Mouse (Mus musculus): ENCODE measurements around the gene Tns1. TPM values are rescaled to one million over a fixed set of nuclear protein-coding genes. Genes with fewer than 3 reads are reported as not detected.

Gene Tns1
- polyA plus RNA-seq, 1 experiment from 2014 or later, result 16.5 TPM

- WGBS, result 71% methylated on average over 9 of the region's 9 CpGs
- H3K27me3 ChIP-seq (replicated peaks), result no peaks in the 10 kb centered on the region
- H3K4me1 ChIP-seq, result no peaks in the 10 kb centered on the region
- H3K9me3 ChIP-seq, result no peaks in the 10 kb centered on the region
- no peak for ATAC-seq (ENCODE audit: low FRiP score, low read depth)
- no peak overlapping the region for H3K9ac ChIP-seq
- no peak overlapping the region for H3K4me3 ChIP-seq
- H3K27ac ChIP-seq, result no peak overlapping the region
- no peaks in the 10 kb centered on the region for H3K36me3 ChIP-seq
- H3K4me2 ChIP-seq (replicated peaks), result no peak overlapping the region
Observed at GRCm38 (mm10) chr1:73940491-73941204, 183.6 kb downstream of the Tns1 start.

- H3K9me3 ChIP-seq, result no peaks in the 10 kb centered on the region
- H3K27me3 ChIP-seq (replicated peaks), result no peaks in the 10 kb centered on the region
- no peak for ATAC-seq (ENCODE audit: low FRiP score, low read depth)
- no peaks in the 10 kb centered on the region for H3K36me3 ChIP-seq
- H3K27ac ChIP-seq, result no peak overlapping the region
- H3K4me1 ChIP-seq, result no peaks in the 10 kb centered on the region
- 78% methylated on average over 10 of the region's 10 CpGs for WGBS
- no peak overlapping the region for H3K4me2 ChIP-seq (replicated peaks)
- H3K9ac ChIP-seq, result no peak overlapping the region
- H3K4me3 ChIP-seq, result no peak overlapping the region
Observed at GRCm38 (mm10) chr1:73938597-73938996, 185.7 kb downstream of the Tns1 start.

DNA sequence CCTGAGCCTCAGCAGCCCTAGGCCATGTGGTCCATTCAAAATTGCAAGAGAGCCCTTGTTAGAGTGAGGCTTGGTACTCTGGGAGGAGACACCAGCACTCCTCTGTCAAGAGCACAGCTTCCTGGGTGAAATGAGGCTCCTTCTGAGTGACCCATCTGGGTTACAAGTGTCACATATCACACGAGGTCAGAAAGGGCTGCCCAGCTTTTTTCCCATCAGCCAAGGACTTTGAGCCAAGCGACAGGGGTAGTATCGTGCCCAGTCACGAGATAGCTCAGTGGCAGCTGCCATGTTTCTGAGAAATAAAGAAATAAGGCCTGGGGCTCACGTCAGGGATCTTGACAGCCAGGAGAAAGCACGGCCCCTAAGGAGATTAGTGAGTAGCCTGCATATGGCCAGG lies 186.4 kb downstream of the Tns1 start:
- 77% methylated on average over 6 of the region's 6 CpGs for WGBS
- H3K4me3 ChIP-seq, result no peak overlapping the region

GRCm38 (mm10) chr1:73936537-73936936 lies 187.7 kb downstream of the Tns1 start:
- no peak overlapping the region for H3K9ac ChIP-seq
- H3K4me2 ChIP-seq (replicated peaks), result no peak overlapping the region
- no peaks in the 10 kb centered on the region for H3K36me3 ChIP-seq
- H3K4me3 ChIP-seq, result no peak overlapping the region
- 78% methylated on average over 3 of the region's 3 CpGs for WGBS
- no peak for ATAC-seq (ENCODE audit: low FRiP score, low read depth)
- no peaks in the 10 kb centered on the region for H3K27me3 ChIP-seq (replicated peaks)
- H3K27ac ChIP-seq, result no peak overlapping the region
- no peaks in the 10 kb centered on the region for H3K4me1 ChIP-seq
- no peaks in the 10 kb centered on the region for H3K9me3 ChIP-seq

More for the DNA sequence above, 186.4 kb downstream of the Tns1 start:
- ATAC-seq (ENCODE audit: low FRiP score, low read depth), result no peak
- Histone ChIP-seq H3K36me3 (no peaks in the 10 kb centered on the region), H3K27ac (no peak overlapping the region), H3K4me1 (no peaks in the 10 kb centered on the region), H3K4me2 (replicated peaks) (no peak overlapping the region), H3K9me3 (no peaks in the 10 kb centered on the region), H3K9ac (no peak overlapping the region), H3K27me3 (replicated peaks) (no peaks in the 10 kb centered on the region)

DNA sequence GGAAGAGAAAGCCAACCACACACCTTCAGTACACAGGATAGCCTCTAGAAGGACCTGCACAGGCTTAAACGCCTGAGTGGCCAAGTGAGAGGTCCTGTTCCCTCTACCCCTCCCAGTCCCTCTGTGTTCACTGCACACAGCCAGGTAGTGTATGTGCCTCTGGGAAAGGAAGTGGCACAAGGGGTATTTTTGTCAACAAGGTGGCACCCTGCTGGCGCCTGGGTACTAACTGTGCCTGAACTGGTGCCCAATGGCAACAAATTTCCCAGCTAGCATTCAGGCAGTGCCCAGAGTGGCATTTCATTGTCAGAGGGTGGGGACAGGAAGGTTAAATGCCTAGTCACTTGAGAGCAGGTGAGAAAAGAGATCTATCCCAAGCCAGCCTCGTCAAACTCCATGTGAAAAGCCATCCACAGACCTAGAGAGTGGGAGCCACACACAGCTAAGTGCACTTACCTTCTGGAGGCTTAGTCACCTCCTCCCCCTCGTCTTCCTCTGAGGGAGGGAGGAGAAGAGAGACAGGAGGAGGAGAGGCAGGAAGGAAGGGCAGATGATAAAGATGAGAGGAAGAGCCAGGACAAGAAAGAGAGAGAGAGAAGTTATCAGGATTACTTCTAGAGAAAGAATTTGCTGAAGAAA lies 188.7 kb downstream of the Tns1 start:
- Histone ChIP-seq H3K4me3 (no peak overlapping the region), H3K36me3 (no peaks in the 10 kb centered on the region), H3K4me2 (replicated peaks) (no peak overlapping the region), H3K9me3 (no peaks in the 10 kb centered on the region), H3K9ac (no peak overlapping the region), H3K27ac (no peak overlapping the region), H3K27me3 (replicated peaks) (no peaks in the 10 kb centered on the region), H3K4me1 (no peaks in the 10 kb centered on the region)
- 63% methylated on average over 4 of the region's 4 CpGs for WGBS
- ATAC-seq (ENCODE audit: low FRiP score, low read depth), result no peak

DNA sequence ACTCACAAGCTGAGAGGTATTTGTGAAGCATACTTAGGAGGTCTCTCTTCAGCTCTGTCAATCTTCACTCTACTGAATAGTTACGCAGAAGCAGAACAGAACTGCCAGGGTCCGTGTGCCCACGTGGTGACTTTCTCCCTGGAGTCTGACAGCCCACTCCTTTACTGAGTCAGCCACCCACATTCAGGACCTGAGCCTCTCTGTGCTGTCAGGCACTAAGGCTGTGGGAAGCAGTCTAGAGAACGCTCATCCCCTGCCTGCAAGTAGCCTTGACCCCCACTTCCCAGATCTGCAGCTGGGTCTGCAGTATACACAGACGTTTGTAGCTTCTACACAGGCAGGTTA lies 191.1 kb downstream of the Tns1 start:
- H3K9ac ChIP-seq, result no peak overlapping the region
- 85% methylated on average over 5 of the region's 5 CpGs for WGBS
- H3K36me3 ChIP-seq, result no peaks in the 10 kb centered on the region
- no peaks in the 10 kb centered on the region for H3K9me3 ChIP-seq
- H3K4me1 ChIP-seq, result no peaks in the 10 kb centered on the region
- no peaks in the 10 kb centered on the region for H3K27me3 ChIP-seq (replicated peaks)
- ATAC-seq (ENCODE audit: low FRiP score, low read depth), result no peak
- H3K4me2 ChIP-seq (replicated peaks), result no peak overlapping the region
- H3K27ac ChIP-seq, result no peak overlapping the region
- no peak overlapping the region for H3K4me3 ChIP-seq

- H3K4me3 ChIP-seq, result no peak overlapping the region
- no peaks in the 10 kb centered on the region for H3K9me3 ChIP-seq
- H3K36me3 ChIP-seq, result 0 out of 2 replicates have a peak, but pooled peaks cover 4% of the 10 kb centered on the region
- H3K4me2 ChIP-seq (replicated peaks), result no peak overlapping the region
- 84% methylated on average over 10 of the region's 10 CpGs for WGBS
- H3K4me1 ChIP-seq, result no peaks in the 10 kb centered on the region
- no peak overlapping the region for H3K9ac ChIP-seq
- no peaks in the 10 kb centered on the region for H3K27me3 ChIP-seq (replicated peaks)
- H3K27ac ChIP-seq, result no peak overlapping the region
- ATAC-seq (ENCODE audit: low FRiP score, low read depth), result no peak
Observed at GRCm38 (mm10) chr1:73932421-73933145, 191.7 kb downstream of the Tns1 start.

DNA sequence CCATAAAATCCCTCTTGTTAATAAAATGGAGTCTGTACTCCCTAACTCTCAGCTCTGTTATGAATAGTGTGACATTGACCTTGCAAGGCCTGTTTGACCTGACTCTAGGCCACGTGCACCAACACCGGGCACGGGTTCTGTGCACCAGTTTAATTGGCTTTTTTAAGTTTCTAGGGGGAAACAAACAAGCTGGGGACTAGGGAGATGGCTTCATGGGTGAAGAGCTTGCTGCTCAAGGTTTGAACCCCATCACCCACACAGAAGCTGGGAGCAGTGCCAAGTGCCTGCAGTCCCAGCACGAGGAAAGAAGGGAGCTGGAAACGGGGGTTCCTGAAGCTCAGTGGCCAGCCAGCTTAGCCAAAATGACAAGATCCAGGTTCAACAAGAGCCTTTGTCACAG lies 192.4 kb downstream of the Tns1 start:
- H3K27ac ChIP-seq, result no peak overlapping the region
- H3K4me3 ChIP-seq, result no peak overlapping the region
- ATAC-seq (ENCODE audit: low FRiP score, low read depth), result no peak
- no peaks in the 10 kb centered on the region for H3K27me3 ChIP-seq (replicated peaks)
- WGBS, result 84% methylated on average over 5 of the region's 5 CpGs
- H3K9ac ChIP-seq, result no peak overlapping the region
- no peaks in the 10 kb centered on the region for H3K9me3 ChIP-seq
- H3K4me1 ChIP-seq, result no peaks in the 10 kb centered on the region
- H3K36me3 ChIP-seq, result peaks cover 10% of the 10 kb centered on the region; the same call in 1 of the 2 replicates
- no peak overlapping the region for H3K4me2 ChIP-seq (replicated peaks)

GRCm38 (mm10) chr1:73930411-73931134 lies 193.7 kb downstream of the Tns1 start:
- ATAC-seq (ENCODE audit: low FRiP score, low read depth), result no peak
- 96% methylated on average over 8 of the region's 8 CpGs for WGBS
- Histone ChIP-seq H3K4me3 (no peak overlapping the region), H3K4me1 (no peaks in the 10 kb centered on the region), H3K9ac (no peak overlapping the region), H3K9me3 (no peaks in the 10 kb centered on the region), H3K27me3 (replicated peaks) (no peaks in the 10 kb centered on the region), H3K27ac (no peak overlapping the region), H3K4me2 (replicated peaks) (no peak overlapping the region), H3K36me3 (peaks cover 10% of the 10 kb centered on the region)

DNA sequence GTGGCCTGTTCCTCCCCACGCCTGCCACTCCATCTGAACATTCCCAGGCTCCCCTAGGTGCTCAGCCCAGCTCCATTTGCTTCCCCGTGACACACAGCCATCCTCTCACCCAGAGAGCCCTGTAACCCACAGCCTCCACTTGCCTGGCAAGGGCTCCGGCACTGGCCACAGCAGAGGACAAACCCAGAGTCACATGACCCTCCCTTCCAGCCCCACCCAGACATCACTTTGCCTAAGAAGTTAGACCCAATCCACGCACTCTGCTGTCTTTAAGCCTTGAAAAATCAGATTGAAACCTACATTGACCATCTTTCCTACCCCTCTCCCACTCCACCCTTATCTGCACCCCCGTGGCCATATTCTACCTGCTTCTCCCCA lies 194.3 kb downstream of the Tns1 start:
- H3K9me3 ChIP-seq, result no peaks in the 10 kb centered on the region
- ATAC-seq (ENCODE audit: low FRiP score, low read depth), result no peak
- H3K9ac ChIP-seq, result no peak overlapping the region
- H3K27me3 ChIP-seq (replicated peaks), result no peaks in the 10 kb centered on the region
- no peak overlapping the region for H3K27ac ChIP-seq
- no peak overlapping the region for H3K4me3 ChIP-seq
- peaks cover 15% of the 10 kb centered on the region for H3K36me3 ChIP-seq
- no peaks in the 10 kb centered on the region for H3K4me1 ChIP-seq
- 93% methylated on average over 5 of the region's 5 CpGs for WGBS
- no peak overlapping the region for H3K4me2 ChIP-seq (replicated peaks)

DNA sequence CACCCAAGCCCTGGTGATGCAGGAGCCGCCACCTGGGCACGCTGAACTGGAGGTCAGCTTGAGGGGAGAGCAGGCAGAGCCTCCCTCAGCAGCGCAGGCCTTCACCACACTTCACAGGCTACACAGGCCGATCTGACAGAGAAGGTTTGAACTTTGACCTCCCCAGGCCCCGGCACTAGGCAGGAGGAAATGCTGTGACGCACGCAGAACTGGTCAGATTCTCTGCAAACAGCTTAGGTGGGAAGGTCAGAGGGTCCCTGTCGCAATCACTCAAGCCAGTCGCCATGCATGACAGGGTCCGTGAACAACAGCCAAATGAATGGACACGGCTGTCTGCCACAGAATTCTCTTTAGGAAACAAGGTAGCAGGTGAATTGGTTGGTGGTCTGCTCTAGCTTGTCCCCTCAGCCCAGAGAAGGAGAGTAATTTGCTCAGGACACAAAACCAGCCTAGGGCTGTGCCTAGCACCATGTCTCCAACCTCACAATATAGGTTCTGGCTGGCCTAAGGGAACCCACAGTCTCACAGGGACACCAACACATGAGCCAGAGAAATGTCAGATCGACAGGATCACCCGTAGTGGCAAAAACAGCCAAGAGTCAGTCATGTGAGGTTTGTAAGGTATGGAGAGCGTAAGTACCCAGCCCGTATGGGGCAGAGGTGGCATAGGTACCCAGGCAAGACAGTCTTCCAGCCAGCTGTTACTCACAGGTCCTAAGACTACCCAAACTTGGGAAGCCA lies 194.9 kb downstream of the Tns1 start:
- no peak overlapping the region for H3K27ac ChIP-seq
- no peak overlapping the region for H3K9ac ChIP-seq
- no peaks in the 10 kb centered on the region for H3K27me3 ChIP-seq (replicated peaks)
- WGBS, result 69% methylated on average over 15 of the region's 15 CpGs
- H3K9me3 ChIP-seq, result no peaks in the 10 kb centered on the region
- no peak overlapping the region for H3K4me2 ChIP-seq (replicated peaks)
- H3K4me1 ChIP-seq, result no peaks in the 10 kb centered on the region
- no peak for ATAC-seq (ENCODE audit: low FRiP score, low read depth)
- no peak overlapping the region for H3K4me3 ChIP-seq
- H3K36me3 ChIP-seq, result peaks cover 19% of the 10 kb centered on the region

DNA sequence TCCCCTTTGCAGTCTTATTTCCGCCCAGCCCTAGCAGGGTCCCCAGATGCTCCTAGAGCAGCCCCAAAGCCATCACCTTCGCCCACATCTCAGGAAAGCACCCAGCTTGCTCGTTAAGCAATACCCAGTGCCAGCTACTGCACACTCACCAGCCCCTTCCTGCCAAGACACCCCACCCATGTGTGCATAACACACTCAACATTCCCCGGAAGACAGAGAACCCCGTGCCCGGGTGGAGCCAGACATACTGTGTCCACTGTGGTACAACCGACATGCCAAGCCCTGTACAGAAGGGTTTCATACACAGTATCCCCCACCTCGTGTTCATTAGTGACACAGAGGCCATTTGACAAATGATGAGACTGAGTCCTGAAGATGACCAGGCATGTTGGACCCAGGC lies 195.9 kb downstream of the Tns1 start:
- no peak overlapping the region for H3K9ac ChIP-seq
- no peaks in the 10 kb centered on the region for H3K9me3 ChIP-seq
- H3K27ac ChIP-seq, result no peak overlapping the region
- H3K4me2 ChIP-seq (replicated peaks), result no peak overlapping the region
- WGBS, result 92% methylated on average over 8 of the region's 8 CpGs
- ATAC-seq (ENCODE audit: low FRiP score, low read depth), result no peak
- no peaks in the 10 kb centered on the region for H3K27me3 ChIP-seq (replicated peaks)
- peaks cover 22% of the 10 kb centered on the region for H3K36me3 ChIP-seq
- H3K4me3 ChIP-seq, result no peak overlapping the region
- no peaks in the 10 kb centered on the region for H3K4me1 ChIP-seq

All from neural tube, embryonic 12.5 days (tissue).